Mouse (Mus musculus): Measurements from ENCODE around the gene Fbxw17.
"Not testable (repeated sequence)": the region's sequence is repeated elsewhere in the genome, so short reads cannot be mapped to it uniquely, and the experiment has no call there.

- not testable (repeated sequence) for TF ChIP-seq POLR2A (IDR thresholded peaks at IDR 0.05; ENCODE audit: borderline replicate concordance, extremely low read depth, low read depth, low read length); CTCF (IDR thresholded peaks at IDR 0.05; ENCODE audit: insufficient read depth, low read length)
Measured at GRCm38 (mm10) chr13:50389146-50389545, 28.5 kb upstream of the Fbxw17 start.

Measured in lung, adult 2 months (tissue).